Mouse (Mus musculus) hindbrain, postnatal 0 days (tissue): ENCODE results near the gene Cars2. TPM values are rescaled to one million over a fixed set of nuclear protein-coding genes. Genes with fewer than 3 reads are reported as not detected.

Experiments used
- ATAC-seq: fragments of 200-750 bp; cut with Nextera tagmentation; 2 replicates; pipeline ENCODE4 v1.8.0; 2017; ENCODE audit warnings: mild to moderate bottlenecking, moderate TSS enrichment, moderate library complexity
- DNase-seq: peaks from one replicate; pipeline ENCODE4 v3.0.0-alpha.2; 2015; ENCODE audit warnings: low spot score
- H3K27ac ChIP-seq: fragments of 300-500 bp; sonication (generic); 2 replicates; pipeline ENCODE4 v1.5.1; 2014; ENCODE audit warnings: mild to moderate bottlenecking
- H3K27me3 ChIP-seq: fragments of 300-500 bp; sonication (generic); 2 replicates; pipeline ENCODE4 v1.6.1; 2014; ENCODE audit warnings: low read length, mixed read lengths; ENCODE audit not compliant: insufficient read depth
- H3K36me3 ChIP-seq: fragments of 300-500 bp; sonication (generic); 2 replicates; pipeline ENCODE4 v1.6.1; 2014; ENCODE audit warnings: low read length, mixed read lengths; ENCODE audit not compliant: insufficient read depth
- H3K4me1 ChIP-seq: fragments of 300-500 bp; sonication (generic); 2 replicates; pipeline ENCODE4 v1.6.1; 2014; ENCODE audit warnings: antibody characterized with exemption, low read length, mixed read lengths; ENCODE audit not compliant: insufficient read depth
- H3K4me2 ChIP-seq: fragments of 300-500 bp; sonication (generic); 2 replicates; pipeline ENCODE4 v1.6.1; 2014; ENCODE audit warnings: low read depth, mild to moderate bottlenecking, low read length, moderate library complexity, mixed read lengths
- H3K4me3 ChIP-seq: fragments of 300-500 bp; sonication (generic); 2 replicates; pipeline ENCODE4 v1.5.1; 2014; ENCODE audit warnings: low read length
- H3K9ac ChIP-seq: fragments of 300-500 bp; sonication (generic); replicated peaks from 2 replicates; pipeline ENCODE4 v1.6.1; 2014; ENCODE audit warnings: mild to moderate bottlenecking, low read length, moderate library complexity, mixed read lengths
- H3K9me3 ChIP-seq: fragments of 300-500 bp; sonication (generic); 2 replicates; pipeline ENCODE4 v1.6.1; 2016; ENCODE audit warnings: low read length, mixed read lengths
- CTCF ChIP-seq: IDR thresholded peaks from 2 replicates; pipeline ENCODE4 v1.5.1; 2016; ENCODE audit warnings: antibody characterized with exemption, control low read depth, low read depth
- WGBS: fragments of 180-500 bp; shearing (Covaris S2); extraction: QIAGEN DNeasy Blood & Tissue Kit; methylation state at CpG from one replicate; pipeline ENCODE4 v1.1.7; 2014; 5-methylcytosine and 5-hydroxymethylcytosine counted together
- polyA plus RNA-seq: library from polyadenylated mRNA; unstranded; fragments of >200 nt; fragmentation: Nextera tagmentation; extraction: Ambion mirVana; gene quantifications from 2 replicates; pipeline ENCODE4 v1.2.1, GENCODE M21; 2015
- total RNA-seq: library from RNA; depleted of rRNA; stranded (reverse); fragments of >200 nt; gene quantifications from 2 replicates; pipeline ENCODE4 v1.2.3, GENCODE M21; 2014

Cars2 gene
- total and polyA plus RNA-seq, 2 experiments from 2014 or later = 19.3 to 42.6 TPM

GRCm38 (mm10) chr8:11482537-11482936 is 68.0 kb downstream of the Cars2 start:
- H3K4me2 ChIP-seq = no peak overlapping the region
- no peak for TF ChIP-seq CTCF
- no peak overlapping the region for H3K27ac ChIP-seq
- H3K4me1 ChIP-seq = peaks cover 9% of the 10 kb centered on the region
- no peak for ATAC-seq
- 63% methylated on average over 3 of the region's 3 CpGs for WGBS
- no peak overlapping the region for H3K9ac ChIP-seq
- H3K9me3 ChIP-seq = no peaks in the 10 kb centered on the region
- no peak overlapping the region for H3K4me3 ChIP-seq
- peaks cover 25% of the 10 kb centered on the region for H3K27me3 ChIP-seq
- no peaks in the 10 kb centered on the region for H3K36me3 ChIP-seq
- no peak for DNase-seq

- no peak for TF ChIP-seq CTCF
- no peak overlapping the region for H3K9ac ChIP-seq
- no peak overlapping the region for H3K27ac ChIP-seq
- DNase-seq (no peak), ATAC-seq (no peak)
- no peaks in the 10 kb centered on the region for H3K9me3 ChIP-seq
- H3K4me1 ChIP-seq = peaks cover 9% of the 10 kb centered on the region
- H3K4me2 ChIP-seq = no peak overlapping the region
- 58% methylated on average over 3 of the region's 3 CpGs for WGBS
- peaks cover 27% of the 10 kb centered on the region for H3K27me3 ChIP-seq
- H3K4me3 ChIP-seq = no peak overlapping the region
- no peaks in the 10 kb centered on the region for H3K36me3 ChIP-seq
These were observed 68.7 kb downstream of the Cars2 start for GRCm38 (mm10) chr8:11481876-11482275.

GRCm38 (mm10) chr8:11479591-11479990 is 71.0 kb downstream of the Cars2 start:
- WGBS = 19% methylated on average over 14 of the region's 14 CpGs
- H3K9me3 ChIP-seq = no peaks in the 10 kb centered on the region
- no peak overlapping the region for H3K27ac ChIP-seq
- H3K4me3 ChIP-seq = no peak overlapping the region
- H3K36me3 ChIP-seq = no peaks in the 10 kb centered on the region
- no peak overlapping the region for H3K9ac ChIP-seq
- TF ChIP-seq CTCF = no peak
- DNase-seq (no peak), ATAC-seq (no peak)
- no peak overlapping the region for H3K4me2 ChIP-seq
- H3K27me3 ChIP-seq = peaks cover 41% of the 10 kb centered on the region
- peaks cover 9% of the 10 kb centered on the region for H3K4me1 ChIP-seq

- Histone ChIP-seq H3K4me1 (peaks cover 9% of the 10 kb centered on the region), H3K36me3 (no peaks in the 10 kb centered on the region), H3K27me3 (peaks cover 46% of the 10 kb centered on the region), H3K4me3 (peak overlapping the region; percentile 47), H3K9me3 (no peaks in the 10 kb centered on the region), H3K27ac (no peak overlapping the region), H3K9ac (no peak overlapping the region), H3K4me2 (peak overlapping the region; percentile 98)
- DNase-seq (no peak), ATAC-seq (peak; percentile 24; the same call in 1 of the 2 replicates)
- TF ChIP-seq CTCF = no peak
- WGBS = 4% methylated on average over 23 of the region's 23 CpGs
These were observed 71.6 kb downstream of the Cars2 start for GRCm38 (mm10) chr8:11478807-11479527.

GRCm38 (mm10) chr8:11477811-11478761 is 72.5 kb downstream of the Cars2 start, which contains the start of gene Rab20:
Rab20 (minus strand) TSS chr8:11478710.
- peaks cover 9% of the 10 kb centered on the region for H3K4me1 ChIP-seq
- no peaks in the 10 kb centered on the region for H3K36me3 ChIP-seq
- no peak within 1 kb of the TSS for H3K27ac ChIP-seq
- peak; percentile 50 for DNase-seq
- no peaks in the 10 kb centered on the region for H3K9me3 ChIP-seq
- peak within 1 kb of the TSS; percentile 47 for H3K4me3 ChIP-seq
- H3K27me3 ChIP-seq = peaks cover 46% of the 10 kb centered on the region
- WGBS = under 1% methylated on average over 53 of the region's 69 CpGs
- no peak for TF ChIP-seq CTCF
- peak within 1 kb of the TSS; percentile 44 for H3K9ac ChIP-seq
- ATAC-seq = peak; percentile 82
- peak within 1 kb of the TSS; percentile 98 for H3K4me2 ChIP-seq

- no peak for ATAC-seq
- H3K4me3 ChIP-seq = no peak overlapping the region; the same call in 1 of the 2 replicates
- peaks cover 46% of the 10 kb centered on the region for H3K27me3 ChIP-seq
- no peak for TF ChIP-seq CTCF
- H3K4me2 ChIP-seq = peak overlapping the region; percentile 98; the same call in 1 of the 2 replicates
- no peak for DNase-seq
- no peak overlapping the region for H3K27ac ChIP-seq
- peaks cover 9% of the 10 kb centered on the region for H3K4me1 ChIP-seq
- H3K9me3 ChIP-seq = no peaks in the 10 kb centered on the region
- WGBS = 7% methylated on average over 9 of the region's 9 CpGs
- H3K36me3 ChIP-seq = no peaks in the 10 kb centered on the region
- H3K9ac ChIP-seq = no peak overlapping the region
These were observed 73.4 kb downstream of the Cars2 start for GRCm38 (mm10) chr8:11477178-11477553.
